Mouse (Mus musculus) gastrocnemius, adult 18-20 months (tissue): ENCODE measurements at regions not wholly inside any gene's neighbourhood (a gene's known extent, or its start where the extent isn't known, plus 50 kb on each side); places are given as distances from the start of the nearest gene placed in this dataset.

Source experiments
- DNase-seq: peaks from one replicate; pipeline ENCODE4 v3.0.0; 2021; ENCODE audit warnings: low spot score

- DNase-seq, result no peak
Measured at GRCm38 (mm10) chr15:56043282-56043681, 1434.1 kb downstream of the Slc22a22 start.

DNA sequence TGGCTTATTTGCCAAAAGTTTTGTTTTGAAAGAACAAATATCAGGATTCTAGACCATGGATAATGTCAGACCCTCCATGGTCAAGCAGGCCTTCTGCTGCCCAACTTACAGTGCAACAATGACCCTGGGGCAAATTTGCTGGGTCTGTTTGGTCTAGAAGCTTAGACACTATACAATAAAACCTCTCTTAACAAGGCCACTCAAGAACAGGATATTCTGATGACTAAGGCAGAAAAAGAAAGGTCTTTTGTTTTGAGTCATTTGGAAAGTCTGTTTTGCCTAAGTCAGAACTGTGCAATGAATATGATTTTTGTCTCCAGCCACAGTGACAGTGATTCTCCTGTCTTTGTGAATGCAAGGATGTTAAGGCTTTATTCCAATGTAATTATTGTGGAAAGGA lies 1435.0 kb downstream of the Slc22a22 start:
- DNase-seq, result no peak

DNA sequence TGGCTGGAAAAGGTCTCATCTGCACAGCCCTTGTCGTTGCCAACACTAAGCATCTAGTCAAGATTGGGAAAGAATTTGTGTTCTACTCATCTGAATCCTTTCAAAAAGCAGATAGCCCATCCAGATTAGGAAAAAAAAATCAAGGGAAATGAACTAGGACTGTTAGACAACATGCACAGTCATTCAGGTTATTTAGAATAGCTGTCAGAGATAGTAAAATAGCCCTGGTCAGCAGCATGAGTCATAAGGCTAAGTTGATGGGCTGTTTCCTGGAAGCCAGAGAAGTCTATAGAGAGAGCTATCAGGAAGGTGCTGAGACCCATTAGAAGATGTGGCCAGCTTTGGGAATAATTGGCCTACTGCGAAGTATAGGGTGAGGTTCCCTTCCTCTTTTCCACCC lies 1447.4 kb downstream of the Slc22a22 start:
- no peak for DNase-seq

GRCm38 (mm10) chr15:56027197-56027818 lies 1450.1 kb downstream of the Slc22a22 start:
- no peak for DNase-seq

- no peak for DNase-seq
Measured at GRCm38 (mm10) chr15:56024705-56025104, 1452.7 kb downstream of the Slc22a22 start.

DNA sequence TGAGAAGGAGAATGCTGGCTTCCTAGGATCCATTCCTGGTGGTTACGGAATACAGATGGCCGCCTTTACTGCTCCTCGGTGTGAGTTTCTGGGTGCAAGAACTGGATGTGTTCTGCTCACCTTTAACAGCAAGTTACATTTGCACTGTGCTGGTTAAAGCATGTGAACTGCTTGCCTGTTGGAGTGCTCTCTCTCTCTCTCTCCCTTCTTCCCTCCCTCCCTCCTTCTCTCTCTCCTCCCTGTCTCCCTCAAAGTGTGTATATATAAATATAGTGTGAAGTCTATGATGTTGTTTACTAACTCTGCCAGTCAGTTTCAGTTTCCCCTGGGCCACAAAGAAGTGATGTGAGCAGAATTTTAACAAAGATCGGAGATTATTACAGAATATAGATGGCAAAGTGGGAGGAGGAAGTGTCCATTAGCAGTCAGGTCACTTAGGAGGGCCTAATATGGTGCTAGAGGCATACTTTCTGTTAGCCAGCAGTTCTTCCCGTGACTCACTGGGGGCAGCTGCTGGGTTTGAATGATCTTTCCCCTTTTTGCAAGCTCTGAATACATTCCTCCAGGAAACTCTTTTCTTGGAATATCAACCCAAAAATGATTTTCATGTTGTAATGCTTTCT lies 1453.5 kb downstream of the Slc22a22 start:
- DNase-seq, result no peak

DNA sequence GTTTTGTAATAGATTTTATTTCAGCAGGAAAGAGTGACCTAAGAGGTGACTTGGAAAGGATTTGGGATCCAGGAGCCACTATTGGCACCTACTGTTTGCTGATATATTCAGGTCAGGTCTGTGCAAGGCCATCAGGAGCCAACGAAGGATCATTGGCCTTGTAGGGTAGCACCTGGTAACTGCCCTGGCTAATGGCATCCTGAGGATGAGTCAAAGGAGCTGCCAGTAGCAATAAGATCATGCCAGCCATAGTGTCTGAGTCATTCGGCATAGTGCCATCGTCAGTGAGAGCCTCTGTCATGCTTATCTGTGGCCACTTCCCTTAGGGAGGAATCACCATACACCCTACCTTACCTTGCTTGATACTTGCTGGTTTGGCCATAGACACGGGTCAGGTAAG lies 1455.1 kb downstream of the Slc22a22 start:
- DNase-seq, result no peak

DNA sequence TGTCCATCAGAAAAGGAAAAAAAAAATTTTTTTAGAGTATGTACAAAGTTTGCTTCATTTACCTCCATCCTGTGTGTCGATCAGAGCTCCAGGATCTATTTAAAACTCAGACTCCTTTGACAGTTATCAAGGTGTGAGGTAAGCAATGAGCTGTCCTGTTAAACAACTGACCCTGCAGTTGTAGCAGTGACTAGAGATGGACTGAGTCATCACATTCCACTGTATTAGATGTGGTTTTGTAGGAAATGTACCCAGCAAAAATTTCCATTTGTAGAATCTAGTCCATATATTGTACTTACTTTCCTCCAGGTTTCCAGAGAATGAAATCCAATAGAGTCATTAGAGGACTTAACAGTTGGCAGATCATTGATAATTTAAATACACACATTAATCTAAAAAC lies 1459.3 kb downstream of the Slc22a22 start:
- no peak for DNase-seq

GRCm38 (mm10) chr15:56017561-56017960 lies 1459.9 kb downstream of the Slc22a22 start:
- no peak for DNase-seq

GRCm38 (mm10) chr15:56016070-56016469 lies 1461.4 kb downstream of the Slc22a22 start:
- DNase-seq, result no peak

- peak; percentile 1 for DNase-seq
Measured at GRCm38 (mm10) chr15:56014059-56014620, 1463.3 kb downstream of the Slc22a22 start.

DNA sequence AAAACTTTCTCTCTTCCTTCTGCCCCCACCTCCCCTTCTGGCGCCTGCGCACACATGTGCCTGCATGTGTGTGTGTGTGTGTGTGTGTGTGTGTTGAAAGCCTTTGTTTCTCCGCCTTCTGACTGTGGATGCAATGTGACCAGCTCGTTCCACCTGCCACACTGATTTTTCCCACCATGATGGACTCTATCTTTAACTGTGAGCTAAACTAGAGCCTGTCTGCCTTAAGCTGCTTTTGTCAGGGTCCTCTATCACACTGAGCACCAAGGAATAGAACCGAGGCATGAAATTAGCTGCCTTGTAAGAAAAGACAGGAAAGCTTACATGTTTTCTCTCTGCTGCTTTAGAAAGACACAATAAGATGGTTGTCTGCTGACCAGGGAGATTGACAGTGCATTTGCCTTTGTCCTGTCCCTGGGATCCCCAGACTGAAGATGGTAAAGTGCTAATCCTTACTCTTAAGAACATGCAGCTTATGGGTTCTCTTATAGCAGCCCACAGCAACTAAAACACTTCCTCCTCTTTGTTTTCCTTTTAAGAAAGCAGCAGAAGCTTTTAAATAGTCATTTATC lies 1468.7 kb downstream of the Slc22a22 start:
- DNase-seq, result no peak

DNA sequence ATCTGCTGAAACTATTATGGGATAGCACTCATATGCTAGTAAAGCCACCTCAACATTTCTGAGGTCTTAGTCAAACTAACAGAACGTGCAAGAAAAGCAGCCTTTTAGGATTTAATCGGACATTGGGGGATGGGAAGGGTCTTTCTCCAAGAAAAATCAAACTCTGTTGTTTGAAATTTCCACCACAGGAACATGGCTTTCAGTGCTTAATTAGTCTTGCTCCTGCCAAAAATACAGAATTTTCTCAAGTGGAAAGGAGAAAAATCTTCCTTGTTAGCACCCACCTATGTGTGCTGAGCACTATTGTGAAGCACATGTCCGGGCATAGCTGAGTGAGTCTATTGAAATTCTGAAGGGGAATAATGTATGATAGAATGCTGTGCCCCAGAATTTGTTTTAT lies 1470.0 kb downstream of the Slc22a22 start:
- no peak for DNase-seq

DNA sequence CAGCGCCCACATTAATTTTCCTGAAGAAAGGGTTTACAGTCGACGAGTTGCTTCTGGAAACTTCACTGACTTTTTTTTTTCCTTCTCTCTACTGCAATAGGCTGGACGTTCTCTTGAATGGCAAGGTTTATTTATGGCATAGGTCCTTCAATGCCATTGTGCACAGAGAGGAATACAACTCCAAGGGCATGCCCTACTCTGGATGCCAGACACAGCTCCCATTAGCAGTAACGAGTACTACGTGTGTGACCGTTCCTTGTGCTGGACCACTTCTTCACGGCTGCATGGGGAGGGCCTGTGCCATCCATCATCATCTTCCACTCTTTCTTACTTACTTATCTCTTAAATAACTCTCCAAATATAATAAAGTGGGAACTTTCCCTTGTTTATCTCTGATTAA lies 1472.1 kb downstream of the Slc22a22 start:
- DNase-seq, result no peak

DNA sequence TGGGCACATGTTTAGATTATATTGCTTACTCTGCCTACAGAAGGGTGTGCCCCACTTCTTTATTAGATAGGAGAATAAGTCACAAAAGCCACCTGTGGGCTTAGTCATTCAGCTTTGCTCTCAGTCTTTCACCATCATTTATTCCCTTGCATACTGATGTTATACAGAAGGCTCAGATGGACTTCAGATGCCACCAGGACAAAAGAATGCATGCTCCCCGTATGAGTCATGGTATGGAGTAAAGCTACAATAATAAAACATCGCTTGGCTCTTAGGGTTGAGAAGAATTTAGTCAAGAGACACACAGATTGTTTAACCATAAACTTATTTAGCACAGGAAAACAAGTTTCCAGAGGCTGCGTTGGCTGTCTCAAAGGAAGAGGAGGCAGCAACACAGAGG lies 1473.5 kb downstream of the Slc22a22 start:
- no peak for DNase-seq

GRCm38 (mm10) chr15:55999605-56000004 lies 1477.8 kb downstream of the Slc22a22 start:
- DNase-seq, result no peak

DNA sequence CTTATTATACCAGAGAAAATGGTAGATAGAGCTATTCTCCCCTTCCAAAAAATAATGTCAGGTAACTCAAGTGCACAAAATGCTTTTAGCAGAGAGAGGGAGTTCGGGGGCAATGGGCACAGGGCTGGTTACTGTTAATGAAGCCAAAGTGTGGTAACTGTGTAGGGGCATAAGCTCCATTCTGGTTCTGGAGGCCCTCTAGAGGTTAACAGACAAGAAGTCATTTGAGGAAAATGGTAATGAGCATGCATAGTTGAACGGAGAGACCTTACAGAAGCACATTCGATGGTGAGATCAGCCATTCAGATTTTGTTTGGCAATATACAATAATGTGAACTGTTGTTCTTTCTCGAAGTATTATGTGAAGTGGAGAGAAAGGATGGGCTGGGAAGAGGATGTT lies 1479.4 kb downstream of the Slc22a22 start:
- DNase-seq, result no peak

DNA sequence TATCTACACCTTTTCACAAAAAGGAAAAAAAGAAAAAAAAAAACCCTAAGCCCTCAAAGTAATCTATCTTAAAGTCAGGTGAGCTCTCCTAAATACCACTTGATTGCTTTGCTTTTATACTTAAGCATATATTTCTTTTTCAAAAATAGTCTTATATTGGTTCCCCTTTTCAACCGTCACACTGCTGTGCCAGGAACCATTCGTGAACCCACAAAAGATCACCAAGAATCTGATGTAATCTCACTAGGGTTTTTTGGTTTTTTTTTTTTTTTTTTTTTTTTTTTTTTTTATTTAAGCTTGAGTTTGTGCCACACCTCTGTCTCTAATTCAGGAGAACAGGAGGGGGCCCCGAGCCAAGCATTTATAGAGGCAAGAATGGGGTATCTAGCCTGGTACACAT lies 1482.7 kb downstream of the Slc22a22 start:
- DNase-seq, result no peak

- no peak for DNase-seq
Measured at GRCm38 (mm10) chr15:55975843-55976242, 1501.6 kb downstream of the Slc22a22 start.

DNA sequence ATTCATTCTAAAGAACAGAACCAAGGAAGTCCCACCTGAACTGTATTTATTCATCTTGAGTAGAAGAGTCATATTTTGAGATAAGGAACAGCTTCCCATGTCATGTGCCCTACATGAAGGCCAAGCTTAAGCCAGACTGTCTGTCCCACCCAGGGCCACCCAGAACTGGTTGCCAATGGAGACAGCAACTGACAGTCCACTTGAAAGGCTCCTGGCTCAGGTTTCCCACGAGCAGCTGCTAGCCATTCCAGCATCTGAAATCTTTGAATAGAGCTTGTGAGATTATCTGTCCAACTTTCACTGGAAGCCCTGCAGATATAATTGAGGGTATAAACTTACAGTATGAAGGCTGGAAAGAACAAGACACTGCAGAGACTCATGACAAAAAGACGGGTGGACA lies 1510.6 kb downstream of the Slc22a22 start:
- DNase-seq, result no peak

GRCm38 (mm10) chr15:55965296-55965695 lies 1512.1 kb downstream of the Slc22a22 start:
- no peak for DNase-seq

- DNase-seq, result no peak
Measured at GRCm38 (mm10) chr15:55962093-55962492, 1515.3 kb downstream of the Slc22a22 start.
